Mouse (Mus musculus) neural tube, embryonic 12.5 days (tissue): Measurements from ENCODE around the gene Cyp2w1. TPM values are rescaled to one million over a fixed set of nuclear protein-coding genes. Genes with fewer than 3 reads are reported as not detected.

Experiments
- ATAC-seq: fragments of 200-750 bp; cut with Nextera tagmentation; 2 replicates; pipeline ENCODE4 v1.8.0; 2017; ENCODE audit warnings: low read depth, mild to moderate bottlenecking, moderate TSS enrichment, moderate library complexity; ENCODE audit not compliant: low FRiP score
- H3K27ac ChIP-seq: fragments of 300-500 bp; sonication (generic); 2 replicates; pipeline ENCODE4 v1.5.1; 2016
- H3K27me3 ChIP-seq: fragments of 300-500 bp; sonication (generic); replicated peaks from 2 replicates; pipeline ENCODE4 v1.6.1; 2016; ENCODE audit warnings: mild to moderate bottlenecking
- H3K36me3 ChIP-seq: fragments of 300-500 bp; sonication (generic); 2 replicates; pipeline ENCODE4 v1.6.1; 2016; ENCODE audit warnings: mild to moderate bottlenecking
- H3K4me1 ChIP-seq: fragments of 300-500 bp; sonication (generic); 2 replicates; pipeline ENCODE4 v1.6.1; 2016
- H3K4me2 ChIP-seq: fragments of 300-500 bp; sonication (generic); replicated peaks from 2 replicates; pipeline ENCODE4 v1.6.1; 2016; ENCODE audit warnings: mild to moderate bottlenecking
- H3K4me3 ChIP-seq: fragments of 300-500 bp; sonication (generic); 2 replicates; pipeline ENCODE4 v1.5.1; 2016
- H3K9ac ChIP-seq: fragments of 300-500 bp; sonication (generic); 2 replicates; pipeline ENCODE4 v1.6.1; 2016; ENCODE audit warnings: mild to moderate bottlenecking
- H3K9me3 ChIP-seq: fragments of 300-500 bp; sonication (generic); 2 replicates; pipeline ENCODE4 v1.6.1; 2016; ENCODE audit warnings: mild to moderate bottlenecking
- WGBS: fragments of 180-500 bp; shearing (Covaris S2); methylation state at CpG from one replicate; pipeline ENCODE4 v1.1.7; 2016; 5-methylcytosine and 5-hydroxymethylcytosine counted together
- polyA plus RNA-seq: library from polyadenylated mRNA; unstranded; fragments of >200 nt; fragmentation: Nextera tagmentation; extraction: Ambion mirVana; gene quantifications from 2 replicates; pipeline ENCODE4 v1.2.1, GENCODE M21; 2016

The Cyp2w1 gene
- polyA plus RNA-seq, 1 experiment from 2014 or later = not detected

GRCm38 (mm10) chr5:139371118-139371517, 18.7 kb downstream of the Cyp2w1 start:
- Histone ChIP-seq H3K27ac (no peak overlapping the region), H3K9ac (peak overlapping the region; percentile 81; the same call in 1 of the 2 replicates), H3K4me3 (no peak overlapping the region)

GRCm38 (mm10) chr5:139371631-139372401, 19.4 kb downstream of the Cyp2w1 start:
- Histone ChIP-seq H3K4me3 (peak overlapping the region; percentile 52), H3K4me1 (peaks cover 20% of the 10 kb centered on the region), H3K27me3 (no peaks in the 10 kb centered on the region), H3K9ac (peak overlapping the region; percentile 81), H3K9me3 (no peaks in the 10 kb centered on the region), H3K4me2 (peak overlapping the region; percentile 68), H3K27ac (no peak overlapping the region), H3K36me3 (no peaks in the 10 kb centered on the region)
- ATAC-seq = peak; percentile 93
- WGBS = 1% methylated on average over 39 of the region's 39 CpGs

More at GRCm38 (mm10) chr5:139371118-139371517, 18.7 kb downstream of the Cyp2w1 start:
- Histone ChIP-seq H3K4me2 (peak overlapping the region; percentile 68), H3K36me3 (no peaks in the 10 kb centered on the region), H3K9me3 (no peaks in the 10 kb centered on the region), H3K27me3 (no peaks in the 10 kb centered on the region), H3K4me1 (peaks cover 20% of the 10 kb centered on the region)
- no peak for ATAC-seq
- WGBS = 67% methylated on average over 5 of the region's 5 CpGs

GRCm38 (mm10) chr5:139373126-139373525, 20.7 kb downstream of the Cyp2w1 start:
- no peak for ATAC-seq
- no peaks in the 10 kb centered on the region for H3K27me3 ChIP-seq
- H3K27ac ChIP-seq = no peak overlapping the region
- no peaks in the 10 kb centered on the region for H3K36me3 ChIP-seq
- peaks cover 25% of the 10 kb centered on the region for H3K4me1 ChIP-seq
- 83% methylated on average over 3 of the region's 3 CpGs for whole genome bisulfite sequencing
- H3K4me2 ChIP-seq = no peak overlapping the region
- no peak overlapping the region for H3K9ac ChIP-seq
- H3K9me3 ChIP-seq = no peaks in the 10 kb centered on the region
- H3K4me3 ChIP-seq = no peak overlapping the region

GRCm38 (mm10) chr5:139373889-139374444, 21.6 kb downstream of the Cyp2w1 start:
- H3K36me3 ChIP-seq = no peaks in the 10 kb centered on the region
- no peaks in the 10 kb centered on the region for H3K9me3 ChIP-seq
- ATAC-seq = no peak
- no peak overlapping the region for H3K9ac ChIP-seq
- WGBS = 76% methylated on average over 6 of the region's 6 CpGs
- H3K27ac ChIP-seq = no peak overlapping the region
- H3K4me3 ChIP-seq = no peak overlapping the region
- H3K4me2 ChIP-seq = no peak overlapping the region
- no peaks in the 10 kb centered on the region for H3K27me3 ChIP-seq
- H3K4me1 ChIP-seq = peaks cover 29% of the 10 kb centered on the region

- 90% methylated on average over 2 of the region's 2 CpGs for WGBS
- H3K27me3 ChIP-seq = no peaks in the 10 kb centered on the region
- no peaks in the 10 kb centered on the region for H3K9me3 ChIP-seq
- H3K4me2 ChIP-seq = no peak overlapping the region
- no peak overlapping the region for H3K9ac ChIP-seq
- H3K4me1 ChIP-seq = peaks cover 34% of the 10 kb centered on the region
- H3K4me3 ChIP-seq = no peak overlapping the region
- H3K27ac ChIP-seq = no peak overlapping the region
- ATAC-seq = no peak
- H3K36me3 ChIP-seq = no peaks in the 10 kb centered on the region
These were observed 22.4 kb downstream of the Cyp2w1 start for GRCm38 (mm10) chr5:139374841-139375240.

GRCm38 (mm10) chr5:139377468-139378270, 25.3 kb downstream of the Cyp2w1 start, which contains the start of gene Gpr146:
Gene Gpr146, plus strand, starts transcription at chr5:139377697.
- no peak within 1 kb of the TSS; the same call in 1 of the 2 replicates for H3K4me2 ChIP-seq
- H3K27ac ChIP-seq = no peak within 1 kb of the TSS
- H3K36me3 ChIP-seq = no peaks in the 10 kb centered on the region
- ATAC-seq = no peak
- no peak within 1 kb of the TSS for H3K4me3 ChIP-seq
- no peaks in the 10 kb centered on the region for H3K27me3 ChIP-seq
- peaks cover 26% of the 10 kb centered on the region for H3K4me1 ChIP-seq
- H3K9ac ChIP-seq = no peak within 1 kb of the TSS
- WGBS = 79% methylated on average over 18 of the region's 18 CpGs
- no peaks in the 10 kb centered on the region for H3K9me3 ChIP-seq

- peaks cover 30% of the 10 kb centered on the region for H3K4me1 ChIP-seq
- no peak overlapping the region for H3K27ac ChIP-seq
- 95% methylated on average over 7 of the region's 7 CpGs for WGBS
- no peak for ATAC-seq
- no peaks in the 10 kb centered on the region for H3K36me3 ChIP-seq
- H3K9me3 ChIP-seq = no peaks in the 10 kb centered on the region
- no peak overlapping the region for H3K9ac ChIP-seq
- H3K4me3 ChIP-seq = no peak overlapping the region
- no peaks in the 10 kb centered on the region for H3K27me3 ChIP-seq
- H3K4me2 ChIP-seq = no peak overlapping the region
These were observed 25.8 kb downstream of the Cyp2w1 start for GRCm38 (mm10) chr5:139378271-139378556.

GRCm38 (mm10) chr5:139378986-139379629, 26.7 kb downstream of the Cyp2w1 start:
- Histone ChIP-seq H3K36me3 (no peaks in the 10 kb centered on the region), H3K9me3 (no peaks in the 10 kb centered on the region), H3K4me3 (no peak overlapping the region), H3K4me1 (peaks cover 32% of the 10 kb centered on the region), H3K9ac (0 out of 2 replicates have a peak overlapping the region, but pooled peaks have one; percentile 13), H3K27ac (no peak overlapping the region), H3K27me3 (no peaks in the 10 kb centered on the region), H3K4me2 (no peak overlapping the region)
- 62% methylated on average over 21 of the region's 21 CpGs for WGBS
- ATAC-seq = no peak

- H3K4me1 ChIP-seq = peaks cover 38% of the 10 kb centered on the region
- no peaks in the 10 kb centered on the region for H3K9me3 ChIP-seq
- H3K4me2 ChIP-seq = peak overlapping the region; percentile 95
- WGBS = 27% methylated on average over 8 of the region's 8 CpGs
- H3K27me3 ChIP-seq = no peaks in the 10 kb centered on the region
- H3K27ac ChIP-seq = no peak overlapping the region
- no peaks in the 10 kb centered on the region for H3K36me3 ChIP-seq
- peak overlapping the region; percentile 75; the same call in 1 of the 2 replicates for H3K9ac ChIP-seq
- ATAC-seq = peak; percentile 23
- peak overlapping the region; percentile 63 for H3K4me3 ChIP-seq
These were observed 27.5 kb downstream of the Cyp2w1 start for GRCm38 (mm10) chr5:139379771-139380384.

- peak overlapping the region; percentile 95 for H3K4me2 ChIP-seq
- H3K9ac ChIP-seq = peak overlapping the region; percentile 75
- peak overlapping the region; percentile 63 for H3K4me3 ChIP-seq
- H3K27me3 ChIP-seq = no peaks in the 10 kb centered on the region
- H3K36me3 ChIP-seq = no peaks in the 10 kb centered on the region
- no peaks in the 10 kb centered on the region for H3K9me3 ChIP-seq
- 2% methylated on average over 73 of the region's 73 CpGs for WGBS
- peaks cover 38% of the 10 kb centered on the region for H3K4me1 ChIP-seq
- ATAC-seq = peak; percentile 65
- no peak overlapping the region for H3K27ac ChIP-seq
These were observed 28.2 kb downstream of the Cyp2w1 start for GRCm38 (mm10) chr5:139380385-139381248.
